Mouse (Mus musculus): ENCODE results near the gene Morc2a.
"Not testable (repeated sequence)": the region's sequence is repeated elsewhere in the genome, so short reads cannot be mapped to it uniquely, and the experiment has no call there.

DNA sequence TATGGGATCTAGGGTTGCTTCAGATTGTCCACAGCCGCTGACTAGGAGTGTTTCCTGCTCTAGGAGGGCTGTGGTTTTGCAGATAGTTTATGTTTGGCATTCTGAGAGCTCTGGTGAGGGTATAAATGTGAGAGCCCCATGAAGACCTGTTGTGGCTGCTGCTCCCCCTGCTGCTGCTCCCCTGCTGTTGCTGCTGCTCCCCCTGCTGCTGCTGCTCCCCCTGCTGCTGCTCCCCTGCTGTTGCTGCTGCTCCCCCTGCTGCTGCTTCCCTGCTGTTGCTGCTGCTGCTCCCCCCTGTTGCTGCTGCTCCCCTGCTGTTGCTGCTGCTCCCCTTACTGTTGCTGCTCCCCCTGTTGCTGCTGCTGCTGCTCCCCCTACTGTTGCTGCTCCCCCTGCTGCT, 47.0 kb upstream of the Morc2a start:
- TF ChIP-seq CTCF (IDR thresholded peaks at IDR 0.05; ENCODE audit: borderline replicate concordance, insufficient read depth, low read length); POLR2A (IDR thresholded peaks at IDR 0.05; ENCODE audit: low read depth, low read length): not testable (repeated sequence)
